Mouse (Mus musculus): ENCODE results near the gene Wt1. TPM values are rescaled to one million over a fixed set of nuclear protein-coding genes. Genes with fewer than 3 reads are reported as not detected.

Gene Wt1
- polyA plus RNA-seq, 1 experiment from 2014 or later = not detected

- no peak overlapping the region for H3K4me3 ChIP-seq (ENCODE audit: low read depth, low read length)
- H3K4me1 ChIP-seq (ENCODE audit: control insufficient read depth, insufficient read depth, low read length) = no peaks in the 10 kb centered on the region; the same call in 1 of the 2 replicates
- no peaks in the 10 kb centered on the region for H3K36me3 ChIP-seq (ENCODE audit: control insufficient read depth, insufficient read depth, low read length)
- WGBS = 2% methylated on average over 8 of the region's 8 CpGs
- H3K4me2 ChIP-seq (ENCODE audit: low read length) = no peak overlapping the region
- DNase-seq (ENCODE audit: low spot score) = no peak
- no peak for ATAC-seq
- peaks cover 93% of the 10 kb centered on the region for H3K27me3 ChIP-seq (replicated peaks; ENCODE audit: control insufficient read depth, insufficient read depth, low read length)
- H3K9ac ChIP-seq (ENCODE audit: low read length) = no peak overlapping the region
- H3K9me3 ChIP-seq (replicated peaks; ENCODE audit: control insufficient read depth, low read length) = no peaks in the 10 kb centered on the region
- H3K27ac ChIP-seq (ENCODE audit: low read depth, low read length) = no peak overlapping the region
Observed at GRCm38 (mm10) chr2:105123431-105123830, 2.9 kb upstream of the Wt1 start.

GRCm38 (mm10) chr2:105123881-105124280, 2.4 kb upstream of the Wt1 start:
- Histone ChIP-seq H3K27ac (ENCODE audit: low read depth, low read length) (no peak overlapping the region), H3K27me3 (replicated peaks; ENCODE audit: control insufficient read depth, insufficient read depth, low read length) (peaks cover 93% of the 10 kb centered on the region), H3K9me3 (replicated peaks; ENCODE audit: control insufficient read depth, low read length) (no peaks in the 10 kb centered on the region), H3K4me1 (ENCODE audit: control insufficient read depth, insufficient read depth, low read length) (no peaks in the 10 kb centered on the region; the same call in 1 of the 2 replicates), H3K36me3 (ENCODE audit: control insufficient read depth, insufficient read depth, low read length) (no peaks in the 10 kb centered on the region), H3K4me3 (ENCODE audit: low read depth, low read length) (no peak overlapping the region), H3K9ac (ENCODE audit: low read length) (no peak overlapping the region), H3K4me2 (ENCODE audit: low read length) (no peak overlapping the region)
- no peak for ATAC-seq
- under 1% methylated on average over 9 of the region's 9 CpGs for WGBS
- DNase-seq (ENCODE audit: low spot score) = no peak

- peaks cover 93% of the 10 kb centered on the region for H3K27me3 ChIP-seq (replicated peaks; ENCODE audit: control insufficient read depth, insufficient read depth, low read length)
- under 1% methylated on average over 7 of the region's 7 CpGs for WGBS
- no peak overlapping the region for H3K27ac ChIP-seq (ENCODE audit: low read depth, low read length)
- no peak overlapping the region for H3K4me3 ChIP-seq (ENCODE audit: low read depth, low read length)
- H3K4me1 ChIP-seq (ENCODE audit: control insufficient read depth, insufficient read depth, low read length) = no peaks in the 10 kb centered on the region; the same call in 1 of the 2 replicates
- DNase-seq (ENCODE audit: low spot score) (no peak), ATAC-seq (no peak)
- H3K36me3 ChIP-seq (ENCODE audit: control insufficient read depth, insufficient read depth, low read length) = no peaks in the 10 kb centered on the region
- H3K4me2 ChIP-seq (ENCODE audit: low read length) = no peak overlapping the region
- H3K9me3 ChIP-seq (replicated peaks; ENCODE audit: control insufficient read depth, low read length) = no peaks in the 10 kb centered on the region
- no peak overlapping the region for H3K9ac ChIP-seq (ENCODE audit: low read length)
Observed at GRCm38 (mm10) chr2:105124391-105124790, 1.9 kb upstream of the Wt1 start.

- no peak overlapping the region for H3K4me2 ChIP-seq (ENCODE audit: low read length)
- no peak overlapping the region for H3K27ac ChIP-seq (ENCODE audit: low read depth, low read length)
- no peaks in the 10 kb centered on the region for H3K36me3 ChIP-seq (ENCODE audit: control insufficient read depth, insufficient read depth, low read length)
- DNase-seq (ENCODE audit: low spot score) = no peak
- no peak for ATAC-seq
- no peak overlapping the region for H3K4me3 ChIP-seq (ENCODE audit: low read depth, low read length)
- peaks cover 95% of the 10 kb centered on the region for H3K27me3 ChIP-seq (replicated peaks; ENCODE audit: control insufficient read depth, insufficient read depth, low read length)
- no peaks in the 10 kb centered on the region for H3K9me3 ChIP-seq (replicated peaks; ENCODE audit: control insufficient read depth, low read length)
- no peak overlapping the region for H3K9ac ChIP-seq (ENCODE audit: low read length)
- H3K4me1 ChIP-seq (ENCODE audit: control insufficient read depth, insufficient read depth, low read length) = no peaks in the 10 kb centered on the region; the same call in 1 of the 2 replicates
- 2% methylated on average over 8 of the region's 8 CpGs for WGBS
Observed at GRCm38 (mm10) chr2:105125205-105125604, 1.1 kb upstream of the Wt1 start.

- Histone ChIP-seq H3K4me1 (ENCODE audit: control insufficient read depth, insufficient read depth, low read length) (no peaks in the 10 kb centered on the region; the same call in 1 of the 2 replicates), H3K36me3 (ENCODE audit: control insufficient read depth, insufficient read depth, low read length) (no peaks in the 10 kb centered on the region), H3K9me3 (replicated peaks; ENCODE audit: control insufficient read depth, low read length) (no peaks in the 10 kb centered on the region), H3K9ac (ENCODE audit: low read length) (no peak overlapping the region), H3K27me3 (replicated peaks; ENCODE audit: control insufficient read depth, insufficient read depth, low read length) (peaks cover 94% of the 10 kb centered on the region), H3K27ac (ENCODE audit: low read depth, low read length) (no peak overlapping the region), H3K4me2 (ENCODE audit: low read length) (no peak overlapping the region), H3K4me3 (ENCODE audit: low read depth, low read length) (no peak overlapping the region)
- DNase-seq (ENCODE audit: low spot score) (no peak), ATAC-seq (no peak)
- WGBS = 2% methylated on average over 15 of the region's 15 CpGs
Observed at GRCm38 (mm10) chr2:105125641-105126040, 688 bp upstream of the Wt1 start.

- peak; percentile 35 for ATAC-seq
- peak overlapping the region; percentile 35 for H3K4me2 ChIP-seq (ENCODE audit: low read length)
- H3K36me3 ChIP-seq (ENCODE audit: control insufficient read depth, insufficient read depth, low read length) = no peaks in the 10 kb centered on the region
- under 1% methylated on average over 85 of the region's 92 CpGs for WGBS
- H3K27me3 ChIP-seq (replicated peaks; ENCODE audit: control insufficient read depth, insufficient read depth, low read length) = peaks cover 94% of the 10 kb centered on the region
- no peak overlapping the region for H3K27ac ChIP-seq (ENCODE audit: low read depth, low read length)
- H3K9me3 ChIP-seq (replicated peaks; ENCODE audit: control insufficient read depth, low read length) = no peaks in the 10 kb centered on the region
- H3K4me3 ChIP-seq (ENCODE audit: low read depth, low read length) = peak overlapping the region; percentile 22
- H3K9ac ChIP-seq (ENCODE audit: low read length) = no peak overlapping the region
- H3K4me1 ChIP-seq (ENCODE audit: control insufficient read depth, insufficient read depth, low read length) = no peaks in the 10 kb centered on the region; the same call in 1 of the 2 replicates
- DNase-seq (ENCODE audit: low spot score) = no peak
Observed at GRCm38 (mm10) chr2:105126691-105127530, 582 bp downstream of the Wt1 start.

GRCm38 (mm10) chr2:105127531-105128480, 1.5 kb downstream of the Wt1 start:
- 1% methylated on average over 52 of the region's 52 CpGs for WGBS
- peaks cover 96% of the 10 kb centered on the region for H3K27me3 ChIP-seq (replicated peaks; ENCODE audit: control insufficient read depth, insufficient read depth, low read length)
- DNase-seq (ENCODE audit: low spot score) = no peak
- H3K4me1 ChIP-seq (ENCODE audit: control insufficient read depth, insufficient read depth, low read length) = no peaks in the 10 kb centered on the region; the same call in 1 of the 2 replicates
- peak overlapping the region; percentile 35; the same call in 1 of the 2 replicates for H3K4me2 ChIP-seq (ENCODE audit: low read length)
- no peak overlapping the region for H3K9ac ChIP-seq (ENCODE audit: low read length)
- H3K36me3 ChIP-seq (ENCODE audit: control insufficient read depth, insufficient read depth, low read length) = no peaks in the 10 kb centered on the region
- peak overlapping the region; percentile 22 for H3K4me3 ChIP-seq (ENCODE audit: low read depth, low read length)
- peak; percentile 4; the same call in 1 of the 2 replicates for ATAC-seq
- H3K27ac ChIP-seq (ENCODE audit: low read depth, low read length) = no peak overlapping the region
- no peaks in the 10 kb centered on the region for H3K9me3 ChIP-seq (replicated peaks; ENCODE audit: control insufficient read depth, low read length)

GRCm38 (mm10) chr2:105128564-105128963, 2.2 kb downstream of the Wt1 start:
- no peak for ATAC-seq
- no peaks in the 10 kb centered on the region for H3K9me3 ChIP-seq (replicated peaks; ENCODE audit: control insufficient read depth, low read length)
- no peak overlapping the region for H3K27ac ChIP-seq (ENCODE audit: low read depth, low read length)
- H3K4me1 ChIP-seq (ENCODE audit: control insufficient read depth, insufficient read depth, low read length) = no peaks in the 10 kb centered on the region; the same call in 1 of the 2 replicates
- no peak overlapping the region for H3K9ac ChIP-seq (ENCODE audit: low read length)
- H3K4me2 ChIP-seq (ENCODE audit: low read length) = no peak overlapping the region
- H3K27me3 ChIP-seq (replicated peaks; ENCODE audit: control insufficient read depth, insufficient read depth, low read length) = peaks cover 98% of the 10 kb centered on the region
- no peaks in the 10 kb centered on the region for H3K36me3 ChIP-seq (ENCODE audit: control insufficient read depth, insufficient read depth, low read length)
- no peak for DNase-seq (ENCODE audit: low spot score)
- under 1% methylated on average over 12 of the region's 12 CpGs for WGBS
- no peak overlapping the region for H3K4me3 ChIP-seq (ENCODE audit: low read depth, low read length)
